Mouse (Mus musculus) urinary bladder, postnatal 14 days (tissue): ENCODE measurements around the gene Trpm7.
A peak's percentile ranks its signal among the peaks of the same experiment; 100 is the strongest.
"Not testable (repeated sequence)": the region's sequence is repeated elsewhere in the genome, so short reads cannot be mapped to it uniquely, and the experiment has no call there.

Experiments used
- DNase-seq: peaks from one replicate; pipeline ENCODE4 v3.0.0; 2021; ENCODE audit warnings: low spot score

Gene Trpm7

GRCm38 (mm10) chr2:126875871-126876796 is at the start of gene Trpm7:
Gene Trpm7 (minus strand): TSS chr2:126876230.
- DNase-seq: peak; percentile 92

DNA sequence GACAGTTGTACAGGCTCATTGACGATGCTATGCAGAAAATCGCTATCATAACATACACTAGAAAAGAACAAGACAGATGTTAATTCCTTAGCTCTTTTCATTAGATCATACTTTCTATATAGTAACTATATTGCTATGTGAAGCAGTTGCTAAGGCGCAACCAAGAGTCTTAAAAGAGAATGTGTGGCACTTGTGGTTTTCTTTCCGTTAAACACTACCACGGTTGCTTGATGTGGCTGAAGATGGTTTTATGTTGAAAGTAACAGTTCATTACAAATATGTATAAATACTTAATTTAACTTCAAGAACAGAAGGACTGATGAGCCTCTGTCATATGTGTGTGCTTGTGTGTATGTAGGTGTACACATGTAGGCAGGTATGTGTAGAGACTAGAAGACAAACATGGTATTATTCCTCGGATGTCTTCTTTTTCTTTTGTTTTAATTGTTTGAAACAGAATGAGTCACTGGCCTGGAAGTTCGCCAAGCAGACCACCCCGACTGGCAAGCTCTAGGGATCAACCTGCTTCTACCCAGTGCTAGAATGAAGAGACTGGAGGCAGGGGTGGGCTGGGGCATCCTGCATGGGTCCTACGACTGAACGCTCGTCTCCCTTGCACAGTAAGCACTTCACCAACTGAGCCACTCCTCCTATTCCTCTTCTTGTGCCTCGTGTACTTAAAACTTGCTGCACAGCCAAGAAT is 44.5 kb upstream of the Trpm7 start:
- DNase-seq: no peak

GRCm38 (mm10) chr2:126916236-126916635 is 40.2 kb upstream of the Trpm7 start:
- DNase-seq: no peak

GRCm38 (mm10) chr2:126914096-126914495 is 38.1 kb upstream of the Trpm7 start:
- no peak for DNase-seq

GRCm38 (mm10) chr2:126904162-126904561 is 28.1 kb upstream of the Trpm7 start:
- DNase-seq: no peak

GRCm38 (mm10) chr2:126897511-126897910 is 21.5 kb upstream of the Trpm7 start:
- DNase-seq: no peak

GRCm38 (mm10) chr2:126896941-126897340 is 20.9 kb upstream of the Trpm7 start:
- DNase-seq: no peak

- DNase-seq: no peak
Measured at GRCm38 (mm10) chr2:126894245-126894644, 18.2 kb upstream of the Trpm7 start.

- no peak for DNase-seq
Measured at GRCm38 (mm10) chr2:126892316-126892715, 16.3 kb upstream of the Trpm7 start.

GRCm38 (mm10) chr2:126891743-126892142 is 15.7 kb upstream of the Trpm7 start:
- DNase-seq: no peak

- DNase-seq: no peak
Measured at GRCm38 (mm10) chr2:126887141-126887540, 11.1 kb upstream of the Trpm7 start.

DNA sequence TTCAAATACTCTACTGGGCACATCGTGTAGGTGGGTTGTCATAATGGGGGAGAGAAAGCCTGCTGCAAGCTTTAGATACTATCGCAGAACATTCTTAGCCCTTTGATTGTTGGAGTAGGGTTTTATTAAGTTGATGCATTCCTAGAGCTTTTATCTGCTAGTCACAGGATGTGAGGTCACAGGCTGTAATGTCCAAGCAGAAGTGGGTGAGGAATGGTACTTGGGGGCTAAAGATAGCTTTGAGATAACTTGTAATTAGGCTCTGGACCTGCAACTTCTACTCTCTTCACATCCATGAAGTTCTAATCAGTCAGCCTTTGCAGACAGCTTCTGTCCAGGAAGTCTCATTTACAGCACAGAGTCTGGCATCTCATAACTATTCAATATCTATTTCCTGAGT is 9.8 kb upstream of the Trpm7 start:
- DNase-seq: no peak

GRCm38 (mm10) chr2:126882711-126883110 is 6.7 kb upstream of the Trpm7 start:
- DNase-seq: not testable (repeated sequence)

DNA sequence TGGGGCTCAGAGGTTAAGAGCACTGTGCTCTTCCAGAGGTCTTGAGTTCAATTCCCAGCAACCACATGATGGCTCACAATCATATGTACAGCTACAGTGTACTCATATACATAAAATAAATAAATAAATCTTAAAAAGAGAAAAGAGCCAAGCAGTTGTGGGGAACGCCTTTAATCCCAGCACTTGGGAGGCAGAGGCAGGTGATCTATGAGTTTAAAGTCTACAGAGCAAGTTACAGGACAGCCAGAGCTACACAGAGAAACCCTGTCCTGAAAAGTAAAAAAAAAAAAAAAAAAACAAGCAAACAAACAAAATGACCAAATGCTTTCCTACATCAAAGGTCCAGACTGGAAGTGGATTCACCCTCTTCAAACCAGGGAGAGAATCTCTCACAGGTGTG is 2.0 kb upstream of the Trpm7 start:
- no peak for DNase-seq

DNA sequence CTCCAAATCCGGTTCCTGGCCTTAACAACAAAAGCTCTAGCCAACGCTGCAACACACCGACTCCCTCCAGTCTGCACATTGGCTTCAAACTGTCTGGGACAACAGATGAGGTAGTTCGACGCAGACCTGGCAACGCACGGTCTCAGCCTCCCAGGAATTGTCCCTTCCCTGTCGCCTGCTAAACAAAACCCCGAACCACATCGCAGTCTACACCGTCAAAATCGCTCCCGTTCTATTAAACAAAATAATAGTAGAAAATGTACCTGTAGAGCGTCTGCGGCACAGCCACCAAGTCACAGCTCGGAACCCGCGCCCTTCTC is 554 bp downstream of the Trpm7 start:
- DNase-seq: peak; percentile 26

- no peak for DNase-seq
Measured at GRCm38 (mm10) chr2:126874809-126875515, 1.1 kb downstream of the Trpm7 start.

GRCm38 (mm10) chr2:126866301-126866700 is 9.7 kb downstream of the Trpm7 start:
- DNase-seq: no peak

- DNase-seq: no peak
Measured at GRCm38 (mm10) chr2:126865501-126866199, 10.4 kb downstream of the Trpm7 start.

GRCm38 (mm10) chr2:126865026-126865425 is 11.0 kb downstream of the Trpm7 start:
- DNase-seq: no peak

DNA sequence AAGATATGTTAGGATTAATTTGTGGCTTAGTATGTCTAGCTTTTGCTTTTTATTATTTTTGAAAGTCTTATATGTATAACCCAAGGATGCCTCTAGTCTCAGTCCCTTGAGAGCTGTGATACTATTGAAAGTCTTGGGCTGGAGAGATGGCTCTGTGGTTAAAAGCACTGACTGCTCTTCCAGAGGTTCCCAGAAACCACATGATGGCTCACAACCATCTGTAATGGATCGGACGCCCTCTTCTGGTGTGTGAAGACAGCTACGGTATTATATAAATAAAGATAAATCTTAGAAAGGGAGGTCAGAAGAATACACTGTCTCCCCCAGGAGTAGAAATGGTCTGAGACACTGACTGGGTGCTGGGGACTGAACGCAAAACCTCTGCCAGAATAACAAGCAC is 31.3 kb downstream of the Trpm7 start:
- no peak for DNase-seq

DNA sequence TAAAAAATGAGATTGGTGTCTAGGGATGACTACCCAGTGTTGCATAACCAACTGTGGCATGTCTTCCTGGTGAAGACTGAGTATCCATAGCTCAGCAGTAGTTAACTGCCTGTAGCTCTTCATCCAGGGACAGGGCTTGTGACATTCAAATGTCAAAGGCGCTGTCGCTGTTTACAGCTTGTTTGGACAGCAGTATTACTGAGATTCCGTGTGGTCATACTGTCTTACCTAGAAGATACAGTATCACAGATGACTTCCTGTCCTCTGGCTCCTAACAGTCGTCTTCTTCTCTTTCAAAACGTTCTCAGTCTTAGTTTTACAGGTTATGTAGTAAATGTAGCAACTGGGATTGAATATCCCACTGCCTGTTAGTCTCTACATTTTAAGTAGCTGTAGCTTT is 37.2 kb downstream of the Trpm7 start:
- no peak for DNase-seq

DNA sequence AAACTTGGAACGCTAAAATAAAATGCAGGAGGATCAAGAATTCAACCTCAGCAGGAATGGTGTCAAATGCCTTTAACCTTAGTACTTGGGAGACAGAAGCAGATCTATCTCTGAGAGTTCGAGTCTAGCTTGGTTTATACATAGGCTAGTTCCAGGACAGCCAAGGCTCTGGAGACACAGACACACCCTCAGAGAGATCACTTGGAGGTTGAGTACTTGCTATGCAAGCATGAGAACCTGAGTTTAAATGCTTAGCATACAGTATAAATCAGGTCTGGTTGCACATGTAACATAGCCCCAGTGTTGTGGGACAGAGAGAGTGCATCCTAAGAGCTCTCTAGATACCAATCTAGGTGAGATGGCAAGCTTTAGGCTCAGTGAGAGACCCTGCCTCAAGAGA is 58.6 kb downstream of the Trpm7 start:
- no peak for DNase-seq
